Mouse (Mus musculus) granulocyte monocyte progenitor cell, adult 5-6 weeks (primary cell): ENCODE results near the gene Ankrd9. TPM values are rescaled to one million over a fixed set of nuclear protein-coding genes. Genes with fewer than 3 reads are reported as not detected.

Experiments used
- ATAC-seq: replicated peaks from 2 replicates; pipeline ENCODE4 v1.8.0; 2016; ENCODE audit warnings: mild to moderate bottlenecking, moderate TSS enrichment, inconsistent platforms; ENCODE audit not compliant: poor library complexity, severe bottlenecking
- total RNA-seq, 2 experiments: library from RNA; stranded (forward) in 1 of 2; stranded (reverse) in 1 of 2; fragments of 200-712, 200-1000 nt in 1 of 2; fragments of >200 nt in 1 of 2; fragmentation: Nextera tagmentation in 1 of 2; gene quantifications; 2 replicates each; pipeline ENCODE4 v1.2.3; 2014 to 2017

The Ankrd9 gene
- total RNA-seq, 2 experiments from 2014 or later = 0.17 to 7.3 TPM

DNA sequence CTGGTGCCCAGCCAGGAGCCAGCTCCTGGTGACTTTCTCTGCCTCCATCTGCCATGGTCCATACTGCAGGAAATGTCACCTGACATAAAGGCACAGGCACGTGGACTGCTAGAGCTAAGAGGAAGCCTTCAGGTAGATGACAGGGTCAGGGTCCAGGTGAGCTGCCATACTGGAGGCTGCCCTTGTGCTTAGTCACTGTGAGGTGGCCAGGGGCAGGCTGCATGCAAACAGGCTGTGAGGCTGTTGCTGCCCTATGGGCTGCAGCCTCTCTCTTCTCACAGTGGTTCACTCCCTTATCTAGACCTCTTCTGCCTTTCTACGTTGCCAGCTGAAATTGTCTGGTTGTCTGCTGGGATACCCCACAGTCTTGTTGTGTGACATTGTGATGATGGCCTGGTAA lies 11.7 kb downstream of the Ankrd9 start:
- ATAC-seq = no peak

DNA sequence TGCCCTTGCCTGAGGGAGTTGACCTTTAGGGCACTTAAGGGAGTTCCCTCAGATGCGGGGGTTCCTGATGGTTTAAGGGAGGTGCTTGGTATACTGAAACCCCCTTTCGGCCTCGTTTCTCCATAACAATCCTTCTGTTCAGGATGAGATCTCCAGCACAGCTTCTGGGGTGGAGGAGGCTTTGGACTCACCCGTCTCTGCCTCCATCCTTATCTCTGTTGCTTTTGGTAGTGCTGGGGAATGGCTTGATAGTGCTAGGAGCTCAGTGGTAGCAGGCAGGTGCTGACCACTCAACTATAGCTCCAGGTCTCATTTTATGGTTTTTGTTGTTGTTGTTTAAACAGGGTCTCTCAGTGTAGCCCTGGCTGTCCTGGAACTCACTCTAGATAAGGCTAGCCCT lies 12.8 kb downstream of the Ankrd9 start:
- ATAC-seq = no peak

DNA sequence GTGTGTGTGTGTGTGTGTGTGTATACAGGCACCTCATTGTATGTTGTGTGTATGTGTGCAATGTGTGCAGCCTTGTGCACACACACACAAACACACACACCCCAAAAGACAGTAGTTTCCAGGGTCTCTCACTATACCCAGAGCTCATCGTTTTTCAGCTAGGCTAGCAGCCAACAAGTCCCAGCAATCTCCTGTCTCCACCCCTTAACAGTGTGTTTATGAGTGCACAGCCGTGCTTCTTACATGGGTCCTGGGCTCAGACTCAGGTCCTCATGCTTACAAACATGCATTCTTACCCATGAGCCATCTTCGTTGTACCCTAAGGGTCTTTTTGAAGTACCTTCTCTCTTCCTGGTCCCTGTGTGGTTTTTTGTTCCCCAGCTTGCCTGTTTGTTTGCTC lies 13.3 kb downstream of the Ankrd9 start:
- no peak for ATAC-seq

DNA sequence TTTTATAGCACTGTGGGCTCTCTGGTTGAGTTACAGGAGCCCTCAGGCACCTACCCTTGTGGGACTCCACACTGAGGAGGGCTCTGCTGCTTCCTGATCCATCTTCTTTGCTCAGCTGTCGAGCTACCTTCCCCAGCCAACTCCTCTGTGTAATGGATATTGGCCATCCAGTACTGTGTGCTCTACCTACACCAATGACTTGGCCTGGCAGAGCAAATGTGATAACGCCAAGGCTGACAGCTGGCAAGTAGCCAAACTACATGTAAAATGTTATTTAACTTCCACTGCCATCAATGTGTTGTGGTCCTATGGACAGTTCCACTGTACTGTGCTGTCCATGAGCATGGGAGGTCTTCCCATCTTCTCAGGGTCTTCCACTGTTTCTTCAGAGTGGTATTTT lies 16.9 kb downstream of the Ankrd9 start:
- no peak for ATAC-seq

DNA sequence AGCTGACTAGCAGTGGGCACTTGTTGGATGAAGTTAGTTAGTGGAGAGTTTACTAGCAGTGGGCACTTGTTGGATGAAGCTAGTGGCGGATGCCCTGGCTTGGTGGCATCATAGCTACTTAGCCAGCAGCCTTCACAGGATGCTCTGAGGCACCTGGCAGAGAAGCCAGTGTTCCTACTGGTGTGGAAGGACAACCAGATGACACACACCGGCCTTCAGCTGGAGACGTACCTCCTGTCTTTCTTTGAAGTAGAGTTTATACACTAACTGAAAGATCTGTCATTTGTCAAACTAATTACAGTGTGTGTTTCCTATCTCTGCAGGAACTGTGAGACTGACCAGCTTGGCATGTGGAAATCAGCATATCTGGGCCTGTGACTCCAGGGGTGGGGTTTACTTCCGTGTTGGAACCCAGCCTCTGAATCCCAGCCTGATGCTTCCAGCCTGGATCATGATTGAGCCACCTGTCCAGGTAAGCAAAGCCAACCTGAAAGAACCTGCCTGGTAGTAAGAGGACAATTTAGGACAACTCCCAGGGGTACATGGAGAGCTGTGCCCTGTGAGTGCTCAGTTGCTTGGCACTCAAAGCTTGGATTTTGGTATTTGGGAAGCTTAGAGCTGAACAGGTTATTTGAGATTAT lies 24.4 kb downstream of the Ankrd9 start:
- ATAC-seq = no peak

DNA sequence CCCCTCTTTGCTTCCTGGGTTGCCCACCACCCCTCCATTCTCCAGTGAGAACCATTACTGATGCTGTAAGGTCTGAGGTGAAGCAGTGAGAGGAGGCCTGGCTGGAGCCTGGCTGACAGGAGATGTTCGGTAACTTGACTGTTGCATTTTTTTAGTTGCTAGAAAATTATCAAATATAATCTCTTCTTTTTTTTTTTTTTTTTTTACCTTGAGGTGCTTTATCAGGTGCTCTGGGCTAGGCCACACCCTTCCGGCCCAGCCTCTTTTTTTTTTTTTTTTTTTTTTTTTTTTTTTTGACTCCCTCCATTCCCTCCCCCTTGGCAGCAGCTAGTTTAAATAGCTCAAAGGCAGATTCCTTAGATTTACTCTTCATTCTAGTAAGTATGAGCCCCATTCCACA lies 24.9 kb downstream of the Ankrd9 start:
- no peak for ATAC-seq

DNA sequence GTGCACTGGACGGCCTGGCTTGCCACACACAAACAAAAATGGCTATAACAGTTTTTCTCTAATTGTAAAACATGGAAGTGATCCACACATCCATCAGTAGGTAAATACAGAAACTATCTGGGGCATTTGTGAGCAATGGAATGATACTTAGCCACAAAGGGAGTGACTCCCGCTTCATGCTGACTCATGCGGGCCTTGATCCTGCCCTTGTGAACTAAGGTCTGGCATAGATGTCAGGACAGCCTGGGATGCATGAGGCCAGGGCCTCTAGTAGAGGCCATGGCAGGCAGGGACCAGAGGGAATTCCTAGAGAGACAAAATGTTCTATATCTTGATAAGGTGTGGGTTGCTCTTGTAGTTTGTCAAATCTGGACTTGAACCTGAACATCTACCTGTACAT lies 25.4 kb downstream of the Ankrd9 start:
- no peak for ATAC-seq

DNA sequence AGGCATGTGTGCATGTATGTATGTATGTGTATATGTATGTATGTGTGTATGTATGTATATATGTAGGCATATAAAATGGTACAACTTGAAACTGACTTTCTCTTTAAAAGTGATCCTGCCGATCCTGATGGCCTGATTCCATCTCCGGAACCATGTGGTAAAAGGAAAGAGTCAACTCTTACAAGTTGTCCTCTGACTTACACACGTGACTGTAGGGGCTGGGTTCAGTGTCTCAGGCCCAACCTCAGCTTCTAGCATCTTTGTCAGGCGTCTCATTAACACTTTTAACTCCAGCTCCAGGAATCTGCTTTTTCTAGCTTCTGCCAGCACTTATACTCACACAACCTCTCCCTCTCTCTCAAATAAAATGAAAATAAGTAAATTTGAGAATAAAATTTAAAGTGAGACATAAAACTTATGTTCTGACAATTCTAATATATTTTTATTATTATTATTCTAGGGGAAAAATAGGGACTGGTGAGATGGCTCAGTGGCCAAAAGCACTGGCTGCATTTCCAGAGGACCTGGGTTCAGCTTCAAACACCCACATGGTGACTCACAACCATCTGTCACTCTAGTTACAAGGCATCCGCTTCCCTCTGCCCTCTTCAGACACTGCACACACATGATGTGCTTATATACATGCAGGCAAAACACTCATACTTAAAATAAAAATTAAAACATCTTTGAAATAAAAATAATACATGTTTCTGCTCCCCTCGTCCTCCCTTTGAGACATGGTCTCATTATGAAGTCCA lies 26.0 kb downstream of the Ankrd9 start:
- ATAC-seq = no peak

DNA sequence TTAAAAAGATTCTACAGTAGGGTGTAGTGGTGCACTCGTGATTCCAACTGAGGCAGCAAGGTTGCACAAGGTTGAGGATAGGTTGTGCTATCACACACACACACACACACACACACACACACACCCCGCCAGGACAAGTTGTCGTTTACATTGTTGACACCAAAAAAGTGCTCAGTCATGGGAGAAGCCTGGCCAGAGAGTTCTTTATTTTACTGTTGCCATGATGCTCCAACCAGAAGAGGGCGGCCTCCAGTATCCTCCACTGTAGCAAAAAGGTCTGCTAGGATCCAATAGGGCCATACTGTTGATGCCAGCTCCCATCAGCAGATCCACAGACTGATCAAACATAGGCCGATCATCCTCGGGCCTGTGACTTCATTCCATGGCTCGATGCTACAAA lies 27.6 kb downstream of the Ankrd9 start:
- ATAC-seq = no peak

DNA sequence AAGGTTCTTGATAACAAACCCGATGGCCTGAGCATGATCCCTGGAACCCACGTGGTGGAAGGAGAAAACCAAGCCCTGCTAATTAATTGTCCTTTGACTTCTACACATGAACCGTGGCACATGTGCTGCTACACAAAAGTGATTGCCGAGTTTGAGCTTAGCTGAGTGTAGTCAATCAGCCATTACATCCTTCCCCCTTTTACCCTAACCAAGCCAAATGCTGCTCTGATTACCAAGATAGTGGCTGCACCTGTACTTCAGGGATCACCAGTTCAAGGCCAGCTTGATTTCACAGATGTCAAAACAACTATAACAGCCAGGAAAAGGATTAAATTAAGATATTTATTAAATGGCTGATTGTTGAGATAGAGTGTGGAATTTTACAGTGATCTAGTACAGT lies 28.7 kb downstream of the Ankrd9 start:
- ATAC-seq = no peak

DNA sequence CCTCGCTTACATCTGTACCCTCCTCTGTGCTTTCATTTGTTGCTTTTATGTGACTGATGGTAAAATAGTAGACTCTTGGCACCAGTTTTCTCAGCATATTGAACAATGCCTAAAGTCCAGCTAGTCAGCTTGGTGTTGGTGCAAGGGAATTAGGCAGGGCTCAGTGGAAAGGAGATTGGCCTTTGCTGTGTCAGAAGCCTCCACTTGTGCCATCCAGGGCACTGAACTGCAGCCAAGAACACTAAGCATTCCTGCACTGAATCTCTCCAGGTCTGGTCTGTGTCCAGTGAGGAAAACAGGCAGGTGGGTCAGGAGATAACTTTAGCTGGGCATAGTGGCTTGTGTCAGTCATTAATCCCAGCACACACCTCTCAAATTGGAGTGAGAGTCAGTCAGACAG lies 29.4 kb downstream of the Ankrd9 start:
- ATAC-seq = no peak

DNA sequence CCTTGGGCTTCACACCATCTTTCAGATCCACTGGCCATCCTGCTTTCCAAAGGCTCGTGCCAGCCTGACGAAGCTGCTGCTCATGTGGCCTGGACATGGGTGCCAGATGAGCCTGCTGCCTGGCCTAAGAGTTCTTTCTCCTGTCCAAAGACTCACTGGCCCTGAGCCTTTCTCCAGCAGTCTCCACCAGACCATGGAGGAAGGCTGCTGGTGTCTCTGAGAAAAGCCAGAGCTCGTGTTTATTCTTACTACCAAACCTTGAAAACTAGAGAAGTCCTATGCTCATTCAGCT lies 30.0 kb downstream of the Ankrd9 start:
- no peak for ATAC-seq

DNA sequence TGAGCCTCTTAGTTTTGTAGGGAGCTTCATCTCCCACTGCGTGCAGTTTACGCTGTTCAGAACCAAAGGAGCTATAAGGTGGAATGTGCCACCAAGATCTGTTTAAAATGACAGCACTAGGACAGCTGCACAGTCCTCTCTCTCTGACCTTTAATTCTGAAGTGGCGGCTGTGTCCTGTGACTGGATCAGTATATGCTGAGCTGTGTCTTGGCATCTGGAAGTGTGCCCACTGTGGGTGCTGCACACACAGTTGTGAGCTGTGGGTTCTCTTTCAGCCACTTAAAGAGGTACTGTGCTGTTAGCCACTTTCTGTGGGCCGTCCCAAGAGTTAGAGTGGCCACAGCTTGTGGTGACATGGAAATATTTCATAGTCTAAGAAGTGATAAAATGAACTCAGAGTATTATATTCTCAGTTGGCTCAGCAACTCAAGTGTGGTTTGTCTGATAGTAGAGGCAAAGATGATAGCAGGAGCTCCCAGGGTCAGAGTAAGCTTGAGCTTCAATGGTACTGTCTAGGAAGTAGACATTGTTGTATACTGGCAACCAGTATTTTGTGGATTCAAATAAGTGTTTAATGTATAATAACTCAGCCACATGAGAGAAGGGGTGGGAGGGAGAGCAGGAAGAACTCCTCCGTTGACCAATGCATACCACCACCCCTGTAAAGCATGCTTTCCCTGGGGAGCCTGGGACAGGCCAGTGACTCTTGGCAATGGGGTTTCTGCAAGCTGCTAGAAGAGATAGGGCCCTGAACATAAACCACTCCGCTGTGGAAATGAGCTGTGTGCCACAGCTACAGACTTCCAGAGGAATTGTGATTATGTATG lies 30.5 kb downstream of the Ankrd9 start:
- ATAC-seq = no peak

DNA sequence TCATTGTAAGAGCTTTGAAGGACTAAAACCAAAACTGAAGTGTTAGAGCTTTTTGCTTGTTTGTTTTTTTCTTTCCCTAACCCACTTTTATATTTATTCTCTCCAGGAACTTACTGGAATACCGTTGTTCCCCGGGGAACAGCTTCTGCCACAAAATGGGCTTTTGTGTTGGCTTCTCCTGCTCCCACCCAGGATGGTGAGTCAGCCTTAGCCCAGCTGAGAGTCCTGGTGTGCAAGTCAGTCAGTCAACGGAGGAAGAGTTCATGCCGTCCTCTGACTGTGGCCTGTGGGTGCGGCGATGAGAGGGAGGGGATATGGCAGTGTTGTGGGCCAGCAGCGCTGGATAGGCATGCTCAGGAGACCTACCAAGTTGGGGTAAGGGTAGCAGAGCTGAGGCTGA lies 32.6 kb downstream of the Ankrd9 start:
- no peak for ATAC-seq

DNA sequence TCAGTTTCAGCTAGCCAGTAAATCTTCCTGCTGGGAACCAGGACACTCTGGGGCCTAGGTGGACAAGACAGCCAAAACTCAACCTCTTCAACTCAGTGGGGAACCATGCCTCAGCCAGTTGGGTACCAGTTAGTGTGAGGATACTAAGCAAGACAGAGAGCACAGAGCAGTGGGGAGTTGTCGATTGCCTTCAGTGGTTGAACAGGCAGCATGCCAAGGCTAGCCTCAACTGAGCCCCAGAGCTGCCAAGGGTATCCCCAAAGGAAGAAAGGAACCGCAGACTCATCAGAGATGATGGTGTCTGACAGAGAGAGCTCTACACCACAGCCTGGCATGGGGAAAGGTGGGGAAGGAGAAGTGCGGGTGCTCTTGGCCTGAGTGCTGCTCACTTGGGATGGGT lies 38.0 kb downstream of the Ankrd9 start:
- no peak for ATAC-seq

DNA sequence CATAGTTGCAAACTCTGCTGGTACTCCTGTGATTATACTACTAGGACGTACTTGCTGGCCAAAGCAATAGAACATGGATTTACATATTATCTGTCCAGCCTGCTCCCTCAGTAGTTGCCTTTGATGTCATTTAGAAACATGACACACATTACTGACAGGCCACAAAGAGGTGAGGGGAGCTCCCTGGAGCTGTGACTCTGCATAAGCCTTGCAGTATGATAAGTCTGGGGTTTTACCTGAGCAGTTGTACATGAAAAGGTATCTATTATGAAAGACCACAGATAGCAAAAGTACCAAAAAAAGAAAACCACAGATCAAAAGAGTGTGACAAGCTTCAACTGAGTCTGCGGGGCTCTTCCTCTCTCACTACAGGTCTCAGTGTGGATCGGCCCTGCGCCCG lies 39.5 kb downstream of the Ankrd9 start:
- ATAC-seq = no peak

DNA sequence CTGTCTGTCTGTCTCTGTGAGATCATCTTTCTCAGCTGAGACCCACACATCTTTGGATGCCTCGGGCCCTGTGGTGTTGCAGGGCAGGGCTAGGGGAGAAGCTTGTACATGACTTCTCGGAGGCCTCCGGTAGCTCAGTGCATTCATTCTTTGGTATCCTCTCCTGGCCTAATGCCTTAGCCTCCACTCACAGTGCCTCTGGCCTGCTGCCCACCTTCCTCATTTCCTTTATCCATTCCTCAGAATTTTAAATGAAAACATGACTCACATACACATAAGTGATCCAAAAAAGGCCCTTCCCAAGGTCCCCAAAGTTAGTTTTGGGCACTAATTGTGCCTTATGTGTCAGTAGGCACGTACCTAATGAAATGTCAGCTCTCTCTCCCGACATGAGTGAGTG lies 41.3 kb downstream of the Ankrd9 start:
- ATAC-seq = no peak

DNA sequence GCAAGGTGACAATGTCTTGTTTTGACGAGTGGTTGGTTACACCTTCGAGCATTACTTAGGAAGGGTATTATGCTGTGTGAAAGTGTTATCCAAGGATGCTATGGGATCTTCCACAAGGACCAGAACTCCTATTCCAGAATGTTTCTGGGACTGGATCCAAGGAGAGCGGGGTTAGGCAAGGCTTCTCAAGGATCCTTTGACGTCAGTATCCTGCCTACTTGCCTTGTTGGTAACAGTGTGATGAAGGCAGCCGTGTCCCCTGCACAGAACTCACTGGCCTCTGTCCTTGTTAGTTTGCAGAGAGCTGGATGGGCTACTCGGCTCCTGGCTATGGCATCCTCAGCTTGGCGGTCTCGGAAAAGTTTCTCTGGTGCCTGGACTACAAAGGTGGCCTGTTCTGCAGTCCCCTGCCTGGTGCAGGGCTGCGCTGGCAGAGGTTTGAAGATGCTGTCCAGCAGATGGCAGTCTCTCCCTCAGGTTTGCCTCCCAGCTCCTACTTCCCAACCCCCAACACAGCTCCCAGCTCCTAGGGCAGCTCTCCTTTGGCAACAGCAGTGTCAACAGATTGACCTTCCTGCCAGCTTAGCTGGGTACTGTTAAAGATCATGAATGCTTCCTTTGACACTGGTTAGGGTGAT lies 42.7 kb downstream of the Ankrd9 start:
- ATAC-seq = peak; percentile 89

DNA sequence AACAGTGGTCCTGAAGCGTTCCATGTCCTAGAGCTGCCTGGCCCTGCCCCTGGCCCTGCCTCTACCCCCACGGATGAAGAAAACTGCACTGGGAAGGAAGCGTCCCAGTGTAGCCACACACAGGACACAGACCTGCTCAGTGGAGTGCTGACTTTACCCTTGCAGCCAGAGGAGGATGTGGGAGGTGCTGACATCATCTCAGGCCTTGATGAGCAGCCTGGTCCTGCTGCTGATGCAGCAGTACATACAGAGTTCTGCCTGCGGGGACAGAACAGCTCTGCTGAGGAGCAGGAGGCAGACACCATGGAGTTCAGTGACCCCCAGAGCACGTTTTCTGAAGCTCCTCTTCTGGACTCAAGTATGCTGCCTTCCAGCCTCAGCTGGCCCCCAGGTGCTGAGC lies 46.0 kb downstream of the Ankrd9 start:
- no peak for ATAC-seq
